Mouse (Mus musculus) heart, postnatal 0 days (tissue): ENCODE measurements around the gene Csgalnact2.

Experiments used
- CTCF ChIP-seq: IDR thresholded peaks from 2 replicates; pipeline ENCODE4 v1.5.1; 2016; ENCODE audit warnings: antibody characterized with exemption, control low read depth, low read depth
- EP300 ChIP-seq: IDR thresholded peaks from 2 replicates; pipeline ENCODE4 v1.6.1; 2016; ENCODE audit warnings: antibody characterized with exemption, low read depth

DNA sequence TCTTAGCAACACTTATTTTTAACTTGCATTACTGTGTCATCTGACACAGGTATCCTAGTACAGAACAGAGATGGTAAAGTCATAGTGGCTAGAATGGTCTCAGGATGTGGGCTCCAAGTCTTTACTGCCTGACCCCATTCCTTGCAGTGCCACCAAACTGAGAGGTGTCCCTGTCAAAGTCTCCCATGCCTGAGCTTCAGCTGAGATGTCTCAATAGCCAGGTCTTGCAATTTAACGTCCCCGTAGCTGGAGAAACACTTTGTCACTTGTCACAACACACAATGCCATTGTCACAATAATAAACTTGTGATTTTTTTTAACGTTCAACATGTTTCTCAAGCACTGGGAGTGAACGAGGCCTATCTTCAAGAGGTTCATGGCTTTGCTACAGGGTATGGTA lies 11.2 kb upstream of the Csgalnact2 start:
- TF ChIP-seq CTCF (no peak), EP300 (no peak)
